Mouse (Mus musculus) MN1 (cell line): ENCODE results near the gene Kremen2.
A peak's percentile ranks its signal among the peaks of the same experiment; 100 is the strongest.

Experiments
- DNase-seq: peaks from one replicate; pipeline ENCODE4 v3.0.0-alpha.2; 2016; ENCODE audit warnings: low spot score

The Kremen2 gene

DNA sequence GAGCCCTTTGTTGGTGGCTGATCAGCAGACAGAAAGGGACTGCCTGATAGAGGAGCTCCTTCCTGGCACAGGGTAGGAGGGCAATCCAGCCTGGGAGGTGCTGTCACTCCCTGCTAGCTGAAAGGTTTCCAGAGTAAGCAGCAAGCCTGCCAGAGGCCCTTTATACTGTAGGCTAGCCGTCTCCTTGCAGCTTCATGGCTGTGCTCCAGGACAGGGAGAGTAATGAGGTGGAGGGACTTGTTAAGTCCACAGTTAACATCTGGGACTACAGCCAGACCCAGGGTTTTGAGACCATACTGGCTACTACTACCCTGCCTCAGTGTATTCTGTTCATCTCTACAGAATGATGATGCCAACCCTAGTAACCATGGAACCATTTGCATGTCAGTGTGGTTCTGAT is 11.3 kb downstream of the Kremen2 start:
- no peak for DNase-seq

DNA sequence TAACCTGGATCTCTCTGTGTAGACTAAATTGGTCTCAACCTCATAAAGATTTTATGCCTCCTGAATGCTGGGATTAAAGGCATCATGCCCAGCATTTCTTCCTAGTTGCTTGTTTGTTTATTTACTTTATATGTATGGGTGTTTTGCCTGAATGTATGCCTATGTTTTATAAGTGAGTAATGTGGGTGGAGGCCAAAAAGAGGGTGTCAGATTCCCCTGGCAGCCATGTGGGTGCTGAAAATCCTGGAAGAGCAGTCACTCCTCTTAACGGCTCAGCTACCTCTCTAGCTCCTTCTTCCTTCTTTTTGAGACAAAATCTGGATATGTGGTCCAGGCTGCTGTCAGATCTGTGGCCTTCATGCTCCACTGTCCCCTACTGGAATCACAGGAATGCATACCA is 15.2 kb downstream of the Kremen2 start:
- DNase-seq: no peak

DNA sequence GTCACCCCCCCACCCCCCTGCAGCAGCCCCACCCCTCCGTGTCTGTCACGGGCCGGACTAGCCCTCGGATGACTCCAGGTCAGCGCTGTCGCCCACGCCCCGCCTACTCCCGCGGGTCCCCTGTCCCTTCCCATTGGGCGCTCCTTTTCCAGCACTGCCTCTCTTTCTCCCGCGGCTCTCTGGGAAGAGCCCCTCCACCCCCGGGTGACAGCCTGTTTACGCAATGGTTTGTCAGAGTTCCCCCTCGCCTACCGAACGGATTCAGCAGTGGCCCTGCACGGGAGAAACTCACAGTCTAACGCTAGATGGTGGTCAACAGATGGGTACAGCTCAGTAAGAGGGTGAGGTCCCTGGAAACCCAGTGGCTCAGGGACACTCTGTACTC is 18.9 kb downstream of the Kremen2 start:
- peak; percentile 91 for DNase-seq

DNA sequence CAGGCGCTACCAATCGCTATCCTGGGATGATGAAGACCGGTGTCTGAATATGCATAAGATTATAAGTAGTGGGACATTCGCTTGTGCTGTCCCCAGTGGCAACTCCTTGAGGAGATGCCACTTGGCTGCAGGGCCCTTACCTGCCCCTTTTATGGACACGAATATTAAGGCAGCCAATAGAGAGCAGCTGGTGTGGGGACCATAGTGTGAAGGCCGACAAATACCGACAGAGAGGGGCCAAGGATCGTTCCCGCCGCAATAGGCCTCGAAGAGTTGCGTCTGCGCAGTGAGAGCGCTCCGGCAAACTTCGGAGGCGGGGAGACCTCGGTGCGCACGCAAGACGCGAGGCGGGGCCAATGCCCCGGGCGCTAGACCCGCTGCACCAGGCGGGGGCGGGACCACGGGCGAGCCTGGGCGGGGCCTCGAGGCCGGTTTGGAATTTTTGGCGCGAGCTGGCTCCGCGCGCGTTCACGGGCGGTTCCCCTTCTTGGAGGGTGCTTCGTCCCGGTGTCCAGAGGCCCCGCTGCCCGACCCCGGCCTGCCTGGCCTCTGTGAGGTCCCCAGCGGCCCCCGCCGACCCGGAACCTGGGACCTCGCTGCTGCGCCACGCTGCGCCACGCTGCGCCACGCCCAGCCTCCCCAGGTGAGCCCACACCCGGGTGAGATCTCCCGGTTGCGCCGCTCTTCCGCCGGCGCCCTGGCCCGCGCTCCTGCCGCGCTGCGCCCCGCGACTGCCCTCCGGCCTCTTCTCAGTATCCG is 19.5 kb downstream of the Kremen2 start, which contains the start of gene Pkmyt1:
TSS of gene Pkmyt1 (plus strand) at position 338 of the 759 bp plus-strand sequence.
- peak; percentile 97 for DNase-seq

DNA sequence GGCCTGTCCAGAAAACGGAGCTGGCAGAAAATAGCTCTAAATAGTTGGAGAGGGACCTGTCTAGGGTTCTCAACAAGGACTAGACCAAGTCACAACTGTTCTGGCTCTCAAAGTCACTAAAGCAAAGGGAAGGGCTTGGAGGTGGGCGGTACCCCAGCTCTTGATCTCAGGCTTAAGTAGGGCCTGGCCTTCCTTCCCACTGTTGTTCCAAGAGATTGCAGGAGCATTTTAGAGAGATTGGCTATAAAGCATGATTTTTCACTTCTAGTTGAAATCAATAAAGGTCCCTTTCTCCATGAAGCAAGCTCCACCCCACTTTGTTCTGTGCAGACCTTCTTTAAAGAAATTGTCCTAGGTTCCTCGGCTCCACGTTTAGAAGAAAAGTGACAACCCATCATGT is 20.2 kb downstream of the Kremen2 start:
- DNase-seq: peak; percentile 31

DNA sequence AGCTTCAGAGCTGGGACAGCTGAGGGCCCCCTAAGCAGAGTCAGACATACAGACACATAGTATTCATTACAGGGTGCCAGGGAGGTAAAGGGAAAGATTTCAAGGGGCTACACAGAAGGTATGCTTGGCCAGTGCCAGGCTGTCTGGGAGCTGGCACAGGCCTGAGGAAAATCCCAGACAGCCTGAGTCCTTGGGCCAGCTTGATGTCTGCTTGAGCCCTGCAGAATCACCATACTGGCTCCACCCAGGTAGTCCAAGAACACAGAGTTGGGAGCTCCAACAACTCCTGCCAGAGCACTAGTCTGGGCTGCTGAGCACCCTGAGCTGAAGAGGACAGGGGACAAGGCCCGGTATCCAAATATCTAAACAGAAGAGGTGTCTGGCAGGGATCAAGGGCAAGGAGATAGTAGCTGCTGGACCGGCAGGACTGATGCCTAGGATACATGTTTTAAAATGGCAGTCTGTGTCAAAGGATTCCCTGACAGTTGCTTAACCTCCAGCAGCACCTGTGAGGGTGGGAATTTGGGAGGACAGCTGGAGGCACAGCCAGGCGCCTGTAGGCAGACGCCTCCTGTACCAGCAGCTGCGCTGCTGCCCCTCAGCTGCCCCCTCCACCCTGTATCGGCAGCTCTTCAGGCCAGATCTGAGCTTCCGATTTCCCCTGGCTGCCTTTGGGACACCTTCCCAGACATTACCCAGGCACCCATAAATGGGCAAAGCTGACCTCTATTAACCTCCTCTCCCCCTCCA is 23.1 kb downstream of the Kremen2 start, which contains the start of gene 1520401A03Rik:
TSS of gene 1520401A03Rik (minus strand) at position 408 of the 750 bp plus-strand sequence.
- DNase-seq: no peak

DNA sequence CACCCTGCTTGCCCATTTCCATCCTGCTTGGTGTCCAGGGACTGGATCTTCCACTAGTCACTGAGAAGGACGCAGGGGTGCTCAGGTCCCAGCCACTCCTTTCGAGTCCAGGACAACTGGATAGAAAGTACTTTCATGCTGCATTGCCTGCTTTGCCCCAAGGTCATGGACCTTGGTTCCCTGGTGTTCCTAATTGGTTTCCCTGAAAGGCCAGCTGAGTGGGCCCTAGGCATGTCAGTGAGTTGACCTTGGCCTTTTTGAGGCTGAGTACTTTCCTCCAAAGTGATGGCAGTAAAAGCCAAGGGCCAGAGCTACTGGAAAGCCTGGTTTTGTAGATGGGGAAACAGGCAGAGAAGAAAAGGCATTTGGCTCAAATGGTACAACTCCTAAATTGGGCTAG is 23.7 kb downstream of the Kremen2 start:
- no peak for DNase-seq

DNA sequence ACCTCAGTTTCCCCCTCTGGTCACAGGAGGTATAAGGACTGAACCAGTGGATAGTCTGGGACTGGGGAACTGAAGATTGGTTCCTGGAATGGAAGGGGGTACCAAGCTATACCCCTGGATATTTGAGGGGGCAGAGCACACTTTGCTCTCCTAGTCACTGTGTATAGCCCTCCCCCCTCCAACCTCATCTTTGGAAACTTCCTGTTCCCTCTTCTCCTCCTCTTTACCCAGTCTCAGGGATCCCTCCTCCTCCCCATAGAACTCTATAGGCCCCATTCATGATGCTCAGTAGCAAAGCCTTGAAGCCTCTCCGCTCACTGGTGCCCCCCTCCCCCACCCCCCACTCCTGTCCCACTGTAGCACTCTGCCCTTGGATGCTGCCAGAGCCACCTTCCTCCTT is 26.2 kb downstream of the Kremen2 start:
- no peak for DNase-seq

DNA sequence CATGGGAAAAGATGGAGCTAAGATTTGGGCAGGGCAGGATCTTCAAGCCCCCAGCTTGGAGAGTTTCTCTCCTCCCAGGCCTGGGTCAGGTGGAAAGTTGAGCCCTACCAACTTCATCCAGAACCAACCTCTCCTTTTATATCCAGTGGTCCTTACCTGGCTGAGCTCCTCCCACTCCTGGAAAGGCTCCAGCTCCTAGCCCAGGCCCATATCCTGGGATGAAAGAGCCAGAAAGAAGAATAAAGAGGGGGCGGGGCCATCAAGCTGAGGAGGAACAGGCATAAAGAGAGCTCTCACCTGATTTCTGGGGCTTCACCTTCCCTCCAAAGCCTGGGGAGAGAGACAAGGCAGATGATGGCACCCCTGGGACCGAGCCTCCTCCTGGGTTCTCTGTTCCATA is 28.6 kb downstream of the Kremen2 start:
- no peak for DNase-seq

DNA sequence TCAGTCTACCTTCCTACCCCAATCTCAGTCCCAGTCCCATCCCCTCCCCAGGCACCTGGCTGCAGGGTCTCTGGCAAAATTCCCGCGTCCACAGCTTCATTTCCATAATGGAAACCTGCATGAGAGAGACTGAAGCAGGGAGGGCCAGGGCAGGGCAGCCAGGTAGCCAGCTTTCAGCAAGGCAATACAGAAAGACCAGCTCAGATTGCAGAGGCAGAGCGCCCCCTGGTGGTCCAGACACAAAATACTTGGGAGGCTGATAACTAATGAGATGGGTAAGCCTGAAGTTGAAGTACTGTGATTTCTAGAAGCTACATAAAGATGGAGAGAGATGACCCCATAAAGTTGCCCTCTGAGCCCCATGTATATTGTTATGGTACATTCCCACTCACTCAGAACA is 39.4 kb downstream of the Kremen2 start:
- peak; percentile 86 for DNase-seq

DNA sequence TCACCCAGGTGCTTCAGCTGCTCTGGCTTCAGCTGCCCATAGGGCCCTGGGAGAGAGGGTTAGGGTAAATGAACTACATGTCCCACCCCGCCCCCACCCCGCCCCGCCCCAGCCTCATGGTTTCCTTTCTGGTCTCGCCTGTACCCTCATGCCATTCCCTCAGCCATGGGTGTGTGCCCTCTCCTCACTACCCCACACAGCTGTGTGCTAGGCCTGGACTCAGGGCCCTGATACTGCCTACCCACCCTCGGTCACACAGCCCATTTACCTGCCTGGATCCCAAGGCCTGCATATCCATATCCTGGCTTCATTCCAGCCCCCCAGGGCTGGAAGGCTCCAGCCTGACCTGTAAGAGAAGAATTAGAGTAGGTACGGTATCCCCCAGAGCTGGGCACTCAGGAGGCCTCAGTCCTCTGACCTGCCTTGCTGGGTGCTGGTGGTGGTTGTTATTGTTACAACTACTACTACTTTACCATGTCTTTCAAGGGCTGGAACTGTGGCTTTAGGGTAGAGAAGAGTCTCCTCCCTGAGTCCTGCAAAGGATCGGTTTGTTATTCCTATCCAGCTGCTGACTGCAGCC is 40.0 kb downstream of the Kremen2 start:
- DNase-seq: no peak

DNA sequence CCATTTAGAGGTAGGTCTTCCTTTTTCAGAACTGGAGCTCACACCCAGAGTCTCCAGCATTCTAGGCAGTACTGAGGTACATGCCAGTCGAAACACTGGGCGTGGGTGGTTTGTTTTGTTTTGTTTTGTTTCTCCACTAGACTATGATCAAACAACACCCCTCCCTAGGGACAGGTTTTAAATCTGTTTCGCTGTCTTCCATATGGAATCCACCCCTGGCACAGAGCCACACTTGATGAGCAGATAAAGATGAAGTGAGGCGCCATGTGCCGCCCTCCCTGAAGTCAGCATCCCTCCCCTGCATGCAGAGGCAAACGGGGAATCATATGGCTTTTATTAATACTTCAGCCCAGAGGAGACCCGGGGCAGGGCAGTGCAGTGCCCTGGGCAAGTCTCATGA is 40.9 kb downstream of the Kremen2 start:
- peak; percentile 86 for DNase-seq

DNA sequence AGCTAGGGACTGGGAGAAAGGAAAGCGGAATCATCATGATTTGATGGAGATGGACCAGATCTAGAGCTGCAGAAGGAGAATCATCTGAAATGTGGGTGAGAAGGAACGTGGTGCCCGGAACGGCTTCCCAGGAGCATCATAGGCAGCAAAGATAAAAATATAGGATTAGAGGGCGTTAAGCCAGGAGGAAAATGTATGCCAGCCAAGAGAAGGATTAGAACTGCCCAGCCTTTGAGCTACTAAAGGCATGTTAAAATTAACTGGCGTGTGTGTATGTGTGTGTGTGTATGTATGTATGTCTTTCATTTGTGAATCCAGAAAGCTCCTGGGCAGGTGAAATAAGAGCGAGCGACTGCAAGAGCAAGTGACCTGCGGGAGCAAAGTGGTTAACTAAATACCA is 42.3 kb downstream of the Kremen2 start:
- DNase-seq: no peak

DNA sequence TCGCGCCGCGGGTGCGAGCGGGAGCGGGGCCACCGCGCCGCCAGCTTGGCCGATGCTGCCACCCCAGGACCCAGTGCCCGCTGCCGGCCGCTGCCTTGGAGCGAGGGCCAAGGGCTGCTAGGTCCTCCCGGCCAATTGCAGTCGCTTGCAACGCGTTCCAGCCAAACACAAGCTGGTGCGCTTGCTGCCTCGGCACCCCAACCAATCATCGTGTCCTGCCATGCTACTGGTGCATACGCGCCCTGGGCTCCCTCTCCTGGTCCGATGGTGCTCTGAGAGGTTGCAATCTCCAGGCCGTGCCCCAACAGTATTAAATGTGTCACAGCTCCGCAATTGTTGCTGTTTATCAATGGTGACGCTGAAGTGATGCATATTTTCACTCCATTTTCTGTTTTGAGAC is 45.6 kb downstream of the Kremen2 start:
- DNase-seq: peak; percentile 97

DNA sequence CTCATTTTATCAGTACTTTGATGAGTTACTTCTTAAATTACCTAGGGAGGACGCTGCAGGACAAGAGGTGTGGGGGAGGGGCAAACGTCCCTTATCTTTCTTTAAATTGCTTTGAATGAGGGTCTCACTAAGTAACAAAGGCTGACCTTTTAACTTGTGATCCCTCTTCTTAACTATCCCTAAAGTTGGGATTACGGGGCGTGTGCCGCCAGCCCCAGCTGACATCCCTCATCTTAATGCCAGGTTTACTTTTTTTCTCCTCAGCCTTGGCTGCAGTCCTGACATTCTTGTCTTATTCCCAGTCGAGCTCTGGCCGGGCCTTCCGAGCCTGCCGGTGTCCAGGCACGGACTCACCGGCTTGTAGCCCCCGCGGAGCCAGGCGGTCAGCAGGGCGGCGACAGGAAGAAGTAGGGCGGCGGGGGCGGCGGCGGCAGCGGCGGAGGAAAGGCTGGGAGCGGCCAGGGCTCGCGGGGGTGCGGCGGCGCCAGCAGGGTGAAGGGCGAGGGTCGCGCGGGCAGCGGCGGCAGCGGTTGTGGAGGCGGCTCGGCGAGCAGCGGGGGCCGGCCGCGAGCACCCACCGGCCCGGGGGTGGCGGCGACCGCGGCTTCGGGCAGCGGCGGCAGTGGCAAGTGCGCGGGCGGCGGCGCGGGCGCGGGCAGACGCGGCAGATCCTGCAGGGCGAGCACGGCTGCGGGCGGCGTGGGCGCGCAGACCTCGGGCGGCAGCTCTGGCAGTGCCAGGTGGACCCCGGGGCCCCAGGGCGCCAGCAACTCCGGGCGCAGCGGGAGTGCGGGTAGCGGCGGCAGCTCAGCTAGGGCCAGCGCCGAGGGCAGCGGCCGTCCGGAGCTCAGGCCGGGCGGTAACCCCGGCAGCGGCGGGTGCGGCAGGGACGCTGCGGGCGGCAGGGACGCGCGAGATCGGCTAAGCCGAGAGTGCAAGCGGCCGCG is 46.2 kb downstream of the Kremen2 start:
- peak; percentile 61 for DNase-seq

DNA sequence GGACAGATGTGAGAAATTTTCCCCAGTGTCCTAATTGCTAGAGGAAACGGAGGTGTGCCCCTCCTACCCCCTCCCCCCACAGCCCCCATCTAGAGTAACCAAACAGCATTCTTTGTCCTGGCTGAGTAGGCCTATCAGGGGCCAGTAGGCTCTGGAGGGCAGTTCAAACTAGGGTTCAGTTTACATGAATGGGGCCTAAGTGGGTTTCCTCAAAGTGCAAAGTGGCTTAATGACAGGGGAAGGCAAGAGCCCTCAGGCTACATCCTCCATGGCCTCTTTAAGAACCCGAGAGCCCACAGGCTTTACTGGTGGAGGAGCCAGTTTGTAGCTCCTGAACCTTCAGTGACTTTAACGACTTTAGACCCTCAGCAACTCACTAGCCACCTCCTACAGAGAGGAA is 49.8 kb downstream of the Kremen2 start:
- DNase-seq: no peak

DNA sequence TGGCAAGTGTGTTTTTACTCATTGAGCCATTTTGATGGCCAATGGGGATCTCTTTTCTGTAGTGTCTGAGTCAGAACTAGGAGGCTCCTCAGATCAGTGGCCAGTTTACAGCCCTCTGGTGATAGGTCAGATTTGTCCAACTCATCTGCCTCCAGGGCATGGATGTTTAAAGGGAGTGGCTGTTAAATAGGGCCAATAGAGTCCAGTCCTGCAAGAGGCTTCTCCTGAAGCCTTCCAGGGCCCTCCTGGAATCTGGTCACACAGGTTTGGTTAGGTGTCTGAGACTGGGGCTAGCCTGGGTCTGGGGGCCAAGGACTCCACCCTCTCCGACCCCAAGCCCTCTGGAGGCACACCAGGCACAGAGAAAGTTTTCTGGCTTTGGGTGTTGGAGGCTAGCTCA is 51.1 kb downstream of the Kremen2 start:
- DNase-seq: no peak
